Mouse (Mus musculus) kidney, postnatal 0 days (tissue): ENCODE results near the gene Psip1. TPM values are rescaled to one million over a fixed set of nuclear protein-coding genes. Genes with fewer than 3 reads are reported as not detected.
"Not testable (repeated sequence)": the region's sequence is repeated elsewhere in the genome, so short reads cannot be mapped to it uniquely, and the experiment has no call there.

Source experiments
- ATAC-seq: fragments of 200-750 bp; cut with Nextera tagmentation; replicated peaks from 2 replicates; pipeline ENCODE4 v1.8.0; 2017; ENCODE audit warnings: low read depth, moderate number of reproducible peaks, moderate TSS enrichment, moderate library complexity; ENCODE audit not compliant: low FRiP score
- DNase-seq: peaks from one replicate; pipeline ENCODE4 v3.0.0-alpha.2; 2016; ENCODE audit warnings: low spot score
- H3K27ac ChIP-seq: fragments of 300-500 bp; sonication (generic); 2 replicates; pipeline ENCODE4 v1.5.1; 2014; ENCODE audit warnings: mild to moderate bottlenecking
- H3K27me3 ChIP-seq: fragments of 300-500 bp; sonication (generic); 2 replicates; pipeline ENCODE4 v1.6.1; 2014; ENCODE audit warnings: low read length, mixed read lengths; ENCODE audit not compliant: insufficient read depth
- H3K36me3 ChIP-seq: fragments of 300-500 bp; sonication (generic); 2 replicates; pipeline ENCODE4 v1.6.1; 2014; ENCODE audit warnings: low read length, mixed read lengths; ENCODE audit not compliant: insufficient read depth
- H3K4me1 ChIP-seq: fragments of 300-500 bp; sonication (generic); replicated peaks from 2 replicates; pipeline ENCODE4 v1.6.1; 2014; ENCODE audit warnings: antibody characterized with exemption, low read length, mixed read lengths; ENCODE audit not compliant: insufficient read depth
- H3K4me2 ChIP-seq: fragments of 300-500 bp; sonication (generic); 2 replicates; pipeline ENCODE4 v1.6.1; 2014; ENCODE audit warnings: mild to moderate bottlenecking, low read length, moderate library complexity, mixed read lengths
- H3K4me3 ChIP-seq: fragments of 300-500 bp; sonication (generic); replicated peaks from 2 replicates; pipeline ENCODE4 v1.5.1; 2014; ENCODE audit warnings: low read depth, low read length
- H3K9ac ChIP-seq: fragments of 300-500 bp; sonication (generic); 2 replicates; pipeline ENCODE4 v1.6.1; 2014; ENCODE audit warnings: low read depth, low read length
- H3K9me3 ChIP-seq: fragments of 300-500 bp; sonication (generic); replicated peaks from 2 replicates; pipeline ENCODE4 v1.6.1; 2016; ENCODE audit warnings: low read length, inconsistent platforms, mixed read lengths
- CTCF ChIP-seq: IDR thresholded peaks from 2 replicates; pipeline ENCODE4 v1.5.1; 2016; ENCODE audit warnings: antibody characterized with exemption, low read depth, mild to moderate bottlenecking, moderate library complexity
- WGBS: fragments of 180-500 bp; shearing (Covaris S2); extraction: QIAGEN DNeasy Blood & Tissue Kit; methylation state at CpG from one replicate; pipeline ENCODE4 v1.1.7; 2014; 5-methylcytosine and 5-hydroxymethylcytosine counted together
- polyA plus RNA-seq: library from polyadenylated mRNA; unstranded; fragments of >200 nt; fragmentation: Nextera tagmentation; extraction: Ambion mirVana; gene quantifications from 2 replicates; pipeline ENCODE4 v1.2.1, GENCODE M21; 2015

Psip1 gene
- polyA plus RNA-seq, 1 experiment from 2014 or later: 104 TPM

DNA sequence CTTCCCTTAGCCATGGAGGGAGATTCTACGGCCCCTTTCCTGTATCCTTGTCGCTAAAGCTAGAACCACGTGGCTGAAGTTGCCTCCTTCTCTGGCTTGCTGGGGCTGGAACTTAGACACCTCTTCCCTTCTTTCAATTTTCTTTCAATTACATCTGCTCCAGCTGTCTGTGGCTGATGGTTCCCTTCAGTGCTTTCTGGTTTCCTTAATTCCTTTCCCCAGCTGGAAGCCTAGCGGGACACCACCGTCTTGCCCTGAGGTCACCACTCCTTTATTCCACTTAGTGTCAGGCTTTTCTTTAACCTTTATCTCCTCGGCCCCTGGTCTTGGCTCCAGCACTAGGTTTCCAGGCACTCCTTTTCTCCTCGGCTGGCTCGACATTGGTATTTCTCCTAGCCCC, 24.8 kb upstream of the Psip1 start:
- WGBS: 72% methylated on average over 8 of the region's 8 CpGs
- no peaks in the 10 kb centered on the region for H3K9me3 ChIP-seq
- no peaks in the 10 kb centered on the region for H3K4me1 ChIP-seq
- no peak overlapping the region for H3K4me2 ChIP-seq
- H3K36me3 ChIP-seq: no peaks in the 10 kb centered on the region
- H3K27ac ChIP-seq: no peak overlapping the region
- H3K27me3 ChIP-seq: no peaks in the 10 kb centered on the region
- no peak overlapping the region for H3K9ac ChIP-seq
- no peak for DNase-seq
- TF ChIP-seq CTCF: no peak
- H3K4me3 ChIP-seq: no peak overlapping the region
- no peak for ATAC-seq

DNA sequence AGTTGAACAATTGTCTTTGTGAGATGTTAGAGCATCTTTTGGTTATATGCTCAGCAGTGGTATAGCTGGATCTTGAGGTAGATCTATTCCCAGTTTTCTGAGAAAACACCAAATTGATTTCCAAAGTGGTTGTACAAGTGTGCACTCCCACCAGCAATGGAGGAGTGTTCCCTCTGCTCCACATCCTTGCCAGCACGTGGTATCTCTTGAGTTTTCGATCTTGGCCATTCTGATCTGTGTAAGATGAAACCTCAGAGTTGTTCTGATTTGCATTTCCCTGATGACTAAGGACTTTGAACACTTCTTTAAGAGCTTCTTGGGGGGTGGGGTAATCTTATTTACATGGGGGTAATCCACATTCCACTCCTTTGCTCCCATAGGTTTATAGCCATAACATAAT, 23.3 kb upstream of the Psip1 start:
- DNase-seq: no peak
- no peaks in the 10 kb centered on the region for H3K9me3 ChIP-seq
- H3K4me3 ChIP-seq: no peak overlapping the region
- WGBS: 25% methylated on average over 2 of the region's 2 CpGs
- TF ChIP-seq CTCF: no peak
- H3K36me3 ChIP-seq: no peaks in the 10 kb centered on the region
- no peaks in the 10 kb centered on the region for H3K4me1 ChIP-seq
- H3K4me2 ChIP-seq: no peak overlapping the region
- no peak overlapping the region for H3K27ac ChIP-seq
- no peaks in the 10 kb centered on the region for H3K27me3 ChIP-seq
- H3K9ac ChIP-seq: no peak overlapping the region
- no peak for ATAC-seq

DNA sequence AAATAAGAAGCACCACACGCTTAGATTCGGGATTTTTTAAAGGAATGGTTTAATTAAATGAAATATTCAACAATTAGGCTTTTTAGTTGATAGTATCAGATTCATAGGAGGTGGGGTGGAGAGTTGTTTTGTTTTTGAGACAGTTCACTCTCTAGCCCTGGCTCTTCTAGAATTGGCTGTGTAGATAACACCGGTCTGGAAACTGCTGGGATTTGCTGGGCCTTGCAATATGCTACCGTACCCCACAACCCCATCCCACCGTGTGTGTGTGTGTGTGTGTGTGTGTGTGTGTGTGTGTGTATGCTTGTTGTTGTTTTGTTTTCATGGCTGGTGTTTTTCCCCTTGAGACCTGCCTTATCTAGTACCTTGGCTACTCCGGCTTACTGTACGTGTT, 14.8 kb upstream of the Psip1 start:
- Histone ChIP-seq H3K4me3 (no peak overlapping the region), H3K4me2 (peak overlapping the region; percentile 46), H3K9ac (no peak overlapping the region), H3K36me3 (no peaks in the 10 kb centered on the region), H3K9me3 (no peaks in the 10 kb centered on the region), H3K4me1 (no peaks in the 10 kb centered on the region), H3K27ac (no peak overlapping the region), H3K27me3 (no peaks in the 10 kb centered on the region)
- TF ChIP-seq CTCF: no peak
- no peak for ATAC-seq
- 36% methylated on average over 7 of the region's 7 CpGs for WGBS
- DNase-seq: no peak

DNA sequence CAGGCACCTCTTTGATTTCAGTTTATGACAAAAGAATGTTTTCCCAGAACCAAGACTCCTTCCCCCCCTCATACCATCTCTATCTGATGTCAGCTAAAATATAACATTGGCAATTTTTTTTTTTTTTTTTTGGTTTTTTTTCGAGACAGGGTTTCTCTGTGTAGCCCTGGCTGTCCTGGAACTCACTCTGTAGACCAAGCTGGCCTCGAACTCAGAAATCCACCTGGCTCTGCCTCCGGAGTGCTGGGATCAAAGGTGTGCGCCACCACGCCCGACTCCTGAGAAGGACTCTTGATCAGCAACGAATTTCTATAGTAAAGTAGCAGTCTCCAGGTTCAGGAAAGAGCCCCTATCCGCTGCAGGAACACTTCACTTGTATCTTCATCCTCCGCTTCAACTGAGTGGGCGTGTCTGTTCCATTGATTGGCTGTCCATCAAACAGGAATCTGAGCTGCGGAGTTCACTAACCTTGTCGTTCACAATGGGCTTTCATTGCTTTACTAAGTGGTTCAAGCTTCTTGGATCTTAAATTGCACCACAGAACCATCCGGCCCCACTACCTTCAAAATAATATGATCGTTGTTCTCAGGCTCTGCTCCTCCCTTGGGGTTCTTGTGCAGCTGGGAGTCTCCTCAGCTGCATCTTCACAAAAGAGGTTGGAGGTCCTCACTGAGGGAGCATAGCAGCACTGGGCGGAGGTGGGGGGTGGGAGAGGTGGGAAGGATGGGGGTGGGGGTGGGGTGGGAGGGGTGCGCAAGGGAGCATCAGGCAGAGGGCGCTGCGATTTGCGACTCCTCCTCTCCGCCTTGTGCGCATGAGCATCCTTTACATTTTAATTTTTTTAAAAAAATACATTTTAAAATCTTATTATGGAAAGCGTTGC, 14.1 kb upstream of the Psip1 start:
- H3K27ac ChIP-seq: no peak overlapping the region
- H3K36me3 ChIP-seq: no peaks in the 10 kb centered on the region
- H3K27me3 ChIP-seq: no peaks in the 10 kb centered on the region
- peak overlapping the region; percentile 46 for H3K4me2 ChIP-seq
- H3K4me1 ChIP-seq: no peaks in the 10 kb centered on the region
- ATAC-seq (no peak; the same call in 1 of the 2 replicates), DNase-seq (peak; percentile 14)
- 12% methylated on average over 22 of the region's 22 CpGs for WGBS
- no peaks in the 10 kb centered on the region for H3K9me3 ChIP-seq
- no peak overlapping the region for H3K9ac ChIP-seq
- no peak for TF ChIP-seq CTCF
- no peak overlapping the region; the same call in 1 of the 2 replicates for H3K4me3 ChIP-seq

DNA sequence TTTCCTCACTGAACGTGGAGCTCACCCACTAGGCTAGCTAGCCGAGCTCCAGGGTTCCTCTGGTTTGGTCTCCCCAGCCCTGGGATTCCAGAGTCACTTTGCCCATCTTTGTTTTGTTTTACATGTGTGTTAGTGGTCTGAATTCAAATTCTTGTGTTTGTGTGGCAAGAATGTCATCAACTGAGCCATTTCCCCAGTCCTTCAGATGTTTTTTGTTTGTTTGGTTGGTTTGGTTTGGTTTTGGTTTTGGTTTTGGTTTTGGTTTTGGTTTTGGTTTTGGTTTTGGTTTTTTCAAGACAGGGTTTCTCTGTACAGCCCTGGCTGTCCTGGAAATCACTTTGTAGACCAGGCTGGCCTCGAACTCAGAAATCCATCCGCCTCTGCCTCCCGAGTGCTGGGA, 10.8 kb upstream of the Psip1 start:
- not testable (repeated sequence) for H3K36me3 ChIP-seq, H3K4me3 ChIP-seq, H3K27me3 ChIP-seq, ATAC-seq, H3K9ac ChIP-seq, H3K9me3 ChIP-seq, H3K4me2 ChIP-seq, H3K27ac ChIP-seq, H3K4me1 ChIP-seq, DNase-seq
- 89% methylated on average over 5 of the region's 5 CpGs for WGBS

DNA sequence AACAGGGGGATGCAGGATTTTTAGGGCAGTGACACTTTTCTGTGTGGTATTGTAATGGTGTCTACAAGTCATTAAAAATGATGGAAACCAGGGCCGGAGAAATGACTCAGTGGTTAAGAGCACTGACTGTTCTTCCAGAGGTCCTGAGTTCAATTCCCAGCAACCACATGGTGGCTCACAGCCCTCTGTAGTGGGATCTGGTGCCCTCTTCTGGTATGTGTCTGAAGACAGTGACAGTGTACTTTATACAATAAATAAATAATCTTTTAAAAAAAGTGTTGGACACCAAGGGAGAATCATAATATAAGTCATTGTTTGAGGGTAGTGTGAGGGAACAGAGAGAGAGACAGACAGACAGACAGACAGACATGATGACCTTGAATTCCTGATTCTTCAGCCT, 6.9 kb upstream of the Psip1 start:
- no peak for ATAC-seq
- no peak overlapping the region for H3K9ac ChIP-seq
- H3K27ac ChIP-seq: no peak overlapping the region
- peak; percentile 23; the same call in 1 of the 2 replicates for TF ChIP-seq CTCF
- WGBS: 91% methylated on average over 1 of the region's 1 CpGs
- DNase-seq: no peak
- no peak overlapping the region for H3K4me2 ChIP-seq
- H3K4me3 ChIP-seq: no peak overlapping the region
- no peaks in the 10 kb centered on the region for H3K27me3 ChIP-seq
- H3K9me3 ChIP-seq: no peaks in the 10 kb centered on the region
- no peaks in the 10 kb centered on the region for H3K36me3 ChIP-seq
- no peaks in the 10 kb centered on the region for H3K4me1 ChIP-seq
